Mouse (Mus musculus) 416B (cell line): Measurements from ENCODE around the gene Mlf1.

Source experiments
- DNase-seq: peaks from one replicate; pipeline ENCODE4 v3.0.0; 2011; ENCODE audit warnings: low read depth

Mlf1 gene

GRCm38 (mm10) chr3:67373872-67374271, at the start of gene Mlf1:
TSS of gene Mlf1 (plus strand) at chr3:67374097.
- peak; percentile 93 for DNase-seq

GRCm38 (mm10) chr3:67339558-67339957, 34.3 kb upstream of the Mlf1 start:
- DNase-seq: no peak

- no peak for DNase-seq
These were observed 33.0 kb upstream of the Mlf1 start for GRCm38 (mm10) chr3:67340921-67341320.

- peak; percentile 60 for DNase-seq
These were observed 30.8 kb upstream of the Mlf1 start for GRCm38 (mm10) chr3:67343004-67343662.

- peak; percentile 68 for DNase-seq
These were observed 29.3 kb upstream of the Mlf1 start for GRCm38 (mm10) chr3:67344599-67344998.

GRCm38 (mm10) chr3:67346674-67347073, 27.2 kb upstream of the Mlf1 start:
- no peak for DNase-seq

- no peak for DNase-seq
These were observed 22.3 kb upstream of the Mlf1 start for GRCm38 (mm10) chr3:67351406-67352127.

GRCm38 (mm10) chr3:67352128-67352762, 21.7 kb upstream of the Mlf1 start:
- peak; percentile 72 for DNase-seq

- DNase-seq: no peak
These were observed 21.1 kb upstream of the Mlf1 start for GRCm38 (mm10) chr3:67352763-67353149.

- no peak for DNase-seq
These were observed 15.5 kb upstream of the Mlf1 start for GRCm38 (mm10) chr3:67358376-67358775.

- no peak for DNase-seq
These were observed 7.6 kb upstream of the Mlf1 start for GRCm38 (mm10) chr3:67366087-67366892.

GRCm38 (mm10) chr3:67367481-67367880, 6.4 kb upstream of the Mlf1 start:
- DNase-seq: no peak

- peak; percentile 19 for DNase-seq
These were observed 4.4 kb upstream of the Mlf1 start for GRCm38 (mm10) chr3:67369407-67370079.

GRCm38 (mm10) chr3:67372194-67372593, 1.7 kb upstream of the Mlf1 start:
- DNase-seq: no peak

- peak; percentile 14 for DNase-seq
These were observed 1.1 kb upstream of the Mlf1 start for GRCm38 (mm10) chr3:67372781-67373180.

- DNase-seq: no peak
These were observed 472 bp downstream of the Mlf1 start for GRCm38 (mm10) chr3:67374360-67374778.

GRCm38 (mm10) chr3:67375063-67375462, 1.2 kb downstream of the Mlf1 start, which contains the start of gene Gm17402:
TSS of gene Gm17402 (minus strand) at chr3:67375163.
- no peak for DNase-seq

- peak; percentile 70 for DNase-seq
These were observed 4.3 kb downstream of the Mlf1 start for GRCm38 (mm10) chr3:67378215-67378614.

- DNase-seq: no peak
These were observed 55.6 kb downstream of the Mlf1 start for GRCm38 (mm10) chr3:67429338-67429998.

- DNase-seq: peak; percentile 90
These were observed 56.1 kb downstream of the Mlf1 start, which contains the start of gene Gfm1 for GRCm38 (mm10) chr3:67429999-67430380. TSS of gene Gfm1 (plus strand) at chr3:67430096.

- DNase-seq: no peak
These were observed 60.1 kb downstream of the Mlf1 start for GRCm38 (mm10) chr3:67434011-67434410.
